Mouse (Mus musculus): ENCODE measurements around the gene Limch1. TPM values are rescaled to one million over a fixed set of nuclear protein-coding genes. Genes with fewer than 3 reads are reported as not detected.

The Limch1 gene
- polyA plus RNA-seq, 2 experiments, result 44.4 to 85.3 TPM

DNA sequence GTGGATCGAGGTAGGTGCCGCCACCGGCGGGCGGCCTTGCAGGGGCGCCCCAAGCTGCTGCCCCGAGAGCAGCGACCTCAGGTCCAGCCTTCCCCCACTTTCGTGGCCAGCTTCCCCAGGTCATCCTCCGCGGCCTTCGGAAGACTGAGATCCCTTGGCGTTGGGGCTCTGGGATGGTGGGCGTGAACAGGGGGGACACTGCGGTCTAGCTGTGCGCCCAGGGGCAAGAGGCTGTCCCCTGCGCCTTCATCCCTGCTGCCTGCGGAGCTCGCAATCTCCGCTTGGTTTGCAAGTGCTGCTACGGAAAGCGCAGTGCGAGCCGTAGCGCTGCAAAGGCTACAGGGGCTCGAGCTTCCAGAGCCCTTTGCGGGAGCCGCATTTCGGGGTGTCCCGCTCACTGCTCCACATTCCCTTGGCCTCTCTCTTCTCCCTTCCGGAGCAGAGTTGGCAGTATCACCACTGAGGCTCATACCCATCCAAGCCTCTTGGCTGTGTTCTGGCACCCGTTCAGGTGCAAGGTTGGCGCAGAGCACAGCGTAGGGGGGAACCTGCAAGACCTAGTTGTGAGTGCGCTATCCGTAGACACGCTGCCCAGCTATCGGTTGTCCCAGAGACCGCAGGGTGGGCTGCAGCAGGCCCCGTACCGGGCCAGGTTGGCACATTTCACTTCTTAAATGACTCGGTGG is 512 bp downstream of the Limch1 start:
- H3K4me3 ChIP-seq (replicated peaks; ENCODE audit: low read length), result peak overlapping the region; percentile 67
- peak overlapping the region; percentile 55; the same call in 1 of the 2 replicates for H3K27ac ChIP-seq (replicated peaks; ENCODE audit: low read depth, low read length)
- WGBS, result 1% methylated on average over 40 of the region's 42 CpGs
- H3K9ac ChIP-seq (ENCODE audit: low read depth, low read length, severe bottlenecking), result peak overlapping the region; percentile 69
- no peaks in the 10 kb centered on the region for H3K36me3 ChIP-seq (ENCODE audit: control insufficient read depth, insufficient read depth, low read length)
- ATAC-seq (ENCODE audit: low FRiP score, low read depth) (peak; percentile 75), DNase-seq (ENCODE audit: low spot score) (peak; percentile 47)
- peak overlapping the region; percentile 94 for H3K4me2 ChIP-seq (replicated peaks; ENCODE audit: low read depth, low read length, severe bottlenecking)
- peaks cover 29% of the 10 kb centered on the region for H3K4me1 ChIP-seq (ENCODE audit: control insufficient read depth, insufficient read depth, low read length)
- H3K27me3 ChIP-seq (ENCODE audit: control insufficient read depth, insufficient read depth, low read length), result peaks cover 13% of the 10 kb centered on the region; the same call in 1 of the 2 replicates
- H3K9me3 ChIP-seq (ENCODE audit: control insufficient read depth, low read length), result no peaks in the 10 kb centered on the region
- no peak for TF ChIP-seq POLR2A (IDR thresholded peaks at IDR 0.05; ENCODE audit: borderline replicate concordance, extremely low read depth, insufficient read depth, insufficient read length)

DNA sequence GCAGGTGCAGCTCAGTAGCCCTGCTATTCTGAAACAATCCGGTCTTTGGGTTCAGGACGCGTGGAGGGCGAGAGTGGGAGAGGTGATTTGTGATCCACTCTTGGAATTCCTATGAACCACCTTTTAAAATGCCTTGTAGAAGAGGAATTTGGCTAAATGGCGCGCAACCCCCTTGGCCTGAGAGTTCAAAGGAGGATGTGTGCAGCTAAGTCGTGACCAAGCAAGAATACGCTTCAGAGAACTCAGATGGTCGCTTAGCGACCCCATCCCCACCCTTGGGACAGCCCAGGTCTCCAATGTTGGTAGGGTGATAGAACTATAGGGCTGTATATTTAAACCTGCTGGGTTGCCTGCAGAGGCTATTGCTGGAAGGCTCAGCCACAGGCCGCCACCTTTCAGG is 1.1 kb downstream of the Limch1 start:
- Histone ChIP-seq H3K4me3 (replicated peaks; ENCODE audit: low read length) (peak overlapping the region; percentile 67), H3K4me2 (replicated peaks; ENCODE audit: low read depth, low read length, severe bottlenecking) (peak overlapping the region; percentile 94), H3K27ac (replicated peaks; ENCODE audit: low read depth, low read length) (no peak overlapping the region; the same call in 1 of the 2 replicates), H3K36me3 (ENCODE audit: control insufficient read depth, insufficient read depth, low read length) (no peaks in the 10 kb centered on the region), H3K9ac (ENCODE audit: low read depth, low read length, severe bottlenecking) (peak overlapping the region; percentile 69), H3K9me3 (ENCODE audit: control insufficient read depth, low read length) (no peaks in the 10 kb centered on the region), H3K27me3 (ENCODE audit: control insufficient read depth, insufficient read depth, low read length) (peaks cover 13% of the 10 kb centered on the region; the same call in 1 of the 2 replicates), H3K4me1 (ENCODE audit: control insufficient read depth, insufficient read depth, low read length) (peaks cover 35% of the 10 kb centered on the region)
- 13% methylated on average over 11 of the region's 11 CpGs for WGBS
- DNase-seq (ENCODE audit: low spot score) (no peak), ATAC-seq (ENCODE audit: low FRiP score, low read depth) (no peak)
- no peak for TF ChIP-seq POLR2A (IDR thresholded peaks at IDR 0.05; ENCODE audit: borderline replicate concordance, extremely low read depth, insufficient read depth, insufficient read length)

DNA sequence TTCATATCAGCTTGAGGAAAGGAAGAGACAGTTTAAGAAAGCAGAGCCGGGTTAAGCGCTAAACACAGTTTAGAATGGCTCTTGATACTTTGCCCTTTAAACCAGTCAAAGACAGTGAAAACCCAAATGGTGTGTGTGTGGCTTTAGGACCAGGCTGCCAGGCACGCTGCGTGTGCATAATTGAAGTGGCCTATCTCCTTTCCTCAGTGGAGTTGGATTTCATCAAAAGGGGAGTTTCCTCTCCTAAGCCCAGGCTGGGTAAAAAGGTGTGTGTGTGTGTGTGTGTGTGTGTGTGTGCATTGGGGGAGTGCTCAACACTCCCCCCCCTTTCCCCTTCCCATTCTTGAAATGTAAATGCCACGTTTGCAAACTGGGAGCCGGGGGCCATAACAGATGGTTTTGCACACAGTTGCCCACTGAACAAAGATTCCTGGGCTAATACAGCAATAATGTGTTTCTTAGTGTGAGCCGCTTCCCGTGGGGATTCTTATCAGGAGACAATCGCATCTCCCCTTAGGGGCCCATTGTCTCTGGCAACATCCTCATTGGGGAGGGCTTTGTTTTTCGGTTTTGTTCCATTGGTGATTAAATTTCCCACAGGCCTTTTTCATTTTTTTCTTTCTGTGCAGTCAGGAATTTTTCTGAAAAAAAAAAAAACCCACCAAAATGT is 2.3 kb downstream of the Limch1 start:
- no peaks in the 10 kb centered on the region for H3K9me3 ChIP-seq (ENCODE audit: control insufficient read depth, low read length)
- H3K27me3 ChIP-seq (ENCODE audit: control insufficient read depth, insufficient read depth, low read length), result peaks cover 13% of the 10 kb centered on the region; the same call in 1 of the 2 replicates
- WGBS, result 18% methylated on average over 10 of the region's 10 CpGs
- H3K27ac ChIP-seq (replicated peaks; ENCODE audit: low read depth, low read length), result no peak overlapping the region
- ATAC-seq (ENCODE audit: low FRiP score, low read depth), result no peak
- H3K9ac ChIP-seq (ENCODE audit: low read depth, low read length, severe bottlenecking), result no peak overlapping the region
- no peak for DNase-seq (ENCODE audit: low spot score)
- H3K36me3 ChIP-seq (ENCODE audit: control insufficient read depth, insufficient read depth, low read length), result no peaks in the 10 kb centered on the region
- H3K4me1 ChIP-seq (ENCODE audit: control insufficient read depth, insufficient read depth, low read length), result peaks cover 35% of the 10 kb centered on the region
- peak overlapping the region; percentile 94; the same call in 1 of the 2 replicates for H3K4me2 ChIP-seq (replicated peaks; ENCODE audit: low read depth, low read length, severe bottlenecking)
- no peak for TF ChIP-seq POLR2A (IDR thresholded peaks at IDR 0.05; ENCODE audit: borderline replicate concordance, extremely low read depth, insufficient read depth, insufficient read length)
- peak overlapping the region; percentile 67; the same call in 1 of the 2 replicates for H3K4me3 ChIP-seq (replicated peaks; ENCODE audit: low read length)

GRCm38 (mm10) chr5:66748448-66749115 is 3.0 kb downstream of the Limch1 start:
- H3K4me2 ChIP-seq (replicated peaks; ENCODE audit: low read depth, low read length, severe bottlenecking), result peak overlapping the region; percentile 94; the same call in 1 of the 2 replicates
- ATAC-seq (ENCODE audit: low FRiP score, low read depth) (no peak), DNase-seq (ENCODE audit: low spot score) (no peak)
- H3K9me3 ChIP-seq (ENCODE audit: control insufficient read depth, low read length), result no peaks in the 10 kb centered on the region
- H3K9ac ChIP-seq (ENCODE audit: low read depth, low read length, severe bottlenecking), result no peak overlapping the region
- TF ChIP-seq POLR2A (IDR thresholded peaks at IDR 0.05; ENCODE audit: borderline replicate concordance, extremely low read depth, insufficient read depth, insufficient read length), result no peak
- H3K4me3 ChIP-seq (replicated peaks; ENCODE audit: low read length), result no peak overlapping the region
- 27% methylated on average over 5 of the region's 5 CpGs for WGBS
- peaks cover 13% of the 10 kb centered on the region; the same call in 1 of the 2 replicates for H3K27me3 ChIP-seq (ENCODE audit: control insufficient read depth, insufficient read depth, low read length)
- H3K36me3 ChIP-seq (ENCODE audit: control insufficient read depth, insufficient read depth, low read length), result no peaks in the 10 kb centered on the region
- peak overlapping the region; percentile 26; the same call in 1 of the 2 replicates for H3K27ac ChIP-seq (replicated peaks; ENCODE audit: low read depth, low read length)
- peaks cover 35% of the 10 kb centered on the region for H3K4me1 ChIP-seq (ENCODE audit: control insufficient read depth, insufficient read depth, low read length)

DNA sequence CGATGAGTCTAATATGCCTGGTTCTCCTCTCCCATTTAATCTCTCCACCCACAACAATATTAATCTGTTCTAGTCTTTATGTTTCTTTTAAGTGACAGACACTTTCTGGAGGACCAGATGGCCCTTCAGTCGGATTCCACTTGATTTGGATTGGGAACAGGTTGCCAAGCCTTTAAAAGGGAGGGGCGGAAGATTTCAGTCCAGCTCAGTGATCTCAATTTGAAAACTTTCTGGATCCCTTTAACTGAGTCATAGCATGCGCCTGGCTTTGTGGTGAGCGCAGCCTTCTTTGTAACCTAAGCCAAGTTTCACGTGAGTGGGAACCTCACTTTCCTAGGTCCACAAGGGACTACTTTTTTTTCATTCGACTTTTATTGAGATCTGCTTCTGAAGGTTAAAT is 5.0 kb downstream of the Limch1 start:
- no peaks in the 10 kb centered on the region for H3K36me3 ChIP-seq (ENCODE audit: control insufficient read depth, insufficient read depth, low read length)
- H3K4me3 ChIP-seq (replicated peaks; ENCODE audit: low read length), result no peak overlapping the region
- H3K27me3 ChIP-seq (ENCODE audit: control insufficient read depth, insufficient read depth, low read length), result peaks cover 13% of the 10 kb centered on the region; the same call in 1 of the 2 replicates
- no peak overlapping the region for H3K4me2 ChIP-seq (replicated peaks; ENCODE audit: low read depth, low read length, severe bottlenecking)
- H3K27ac ChIP-seq (replicated peaks; ENCODE audit: low read depth, low read length), result no peak overlapping the region
- peaks cover 35% of the 10 kb centered on the region for H3K4me1 ChIP-seq (ENCODE audit: control insufficient read depth, insufficient read depth, low read length)
- ATAC-seq (ENCODE audit: low FRiP score, low read depth), result no peak
- H3K9ac ChIP-seq (ENCODE audit: low read depth, low read length, severe bottlenecking), result no peak overlapping the region
- 45% methylated on average over 7 of the region's 7 CpGs for WGBS
- TF ChIP-seq POLR2A (IDR thresholded peaks at IDR 0.05; ENCODE audit: borderline replicate concordance, extremely low read depth, insufficient read depth, insufficient read length), result no peak
- peak; percentile 27 for DNase-seq (ENCODE audit: low spot score)
- H3K9me3 ChIP-seq (ENCODE audit: control insufficient read depth, low read length), result no peaks in the 10 kb centered on the region
